Mouse (Mus musculus) neural tube, embryonic 14.5 days (tissue): Measurements from ENCODE around the gene Tcp11l1. TPM values are rescaled to one million over a fixed set of nuclear protein-coding genes. Genes with fewer than 3 reads are reported as not detected.

Experiments used
- ATAC-seq: fragments of 200-750 bp; cut with Nextera tagmentation; 2 replicates; pipeline ENCODE4 v1.8.0; 2017; ENCODE audit warnings: low read depth, mild to moderate bottlenecking, moderate TSS enrichment, moderate library complexity
- H3K27ac ChIP-seq: fragments of 300-500 bp; sonication (generic); 2 replicates; pipeline ENCODE4 v1.5.1; 2014; ENCODE audit warnings: low read depth, mild to moderate bottlenecking, control low read depth, low read length, moderate library complexity, mixed read lengths
- H3K27me3 ChIP-seq: fragments of 300-500 bp; sonication (generic); 2 replicates; pipeline ENCODE4 v1.6.1; 2014; ENCODE audit warnings: low read length; ENCODE audit not compliant: control insufficient read depth, insufficient read depth
- H3K36me3 ChIP-seq: fragments of 300-500 bp; sonication (generic); 2 replicates; pipeline ENCODE4 v1.6.1; 2014; ENCODE audit warnings: low read length, mixed read lengths; ENCODE audit not compliant: control insufficient read depth, insufficient read depth
- H3K4me1 ChIP-seq: fragments of 300-500 bp; sonication (generic); 2 replicates; pipeline ENCODE4 v1.6.1; 2014; ENCODE audit warnings: low read length; ENCODE audit not compliant: control insufficient read depth, insufficient read depth
- H3K4me2 ChIP-seq: fragments of 300-500 bp; sonication (generic); 2 replicates; pipeline ENCODE4 v1.6.1; 2014; ENCODE audit warnings: mild to moderate bottlenecking, low read depth, low read length, control low read depth
- H3K4me3 ChIP-seq: fragments of 300-500 bp; sonication (generic); 2 replicates; pipeline ENCODE4 v1.5.1; 2014; ENCODE audit warnings: low read depth, low read length, control low read depth, mixed read lengths
- H3K9ac ChIP-seq: fragments of 300-500 bp; sonication (generic); replicated peaks from 2 replicates; pipeline ENCODE4 v1.6.1; 2014; ENCODE audit warnings: low read depth, mild to moderate bottlenecking, control low read depth, low read length, mixed read lengths
- H3K9me3 ChIP-seq: fragments of 300-500 bp; sonication (generic); 2 replicates; pipeline ENCODE4 v1.6.1; 2016; ENCODE audit warnings: low read length; ENCODE audit not compliant: control insufficient read depth
- WGBS: fragments of 180-500 bp; shearing (Covaris S2); extraction: QIAGEN DNeasy Blood & Tissue Kit; methylation state at CpG from one replicate; pipeline ENCODE4 v1.1.7; 2014; 5-methylcytosine and 5-hydroxymethylcytosine counted together
- polyA plus RNA-seq: library from polyadenylated mRNA; unstranded; fragments of >200 nt; fragmentation: Nextera tagmentation; extraction: Ambion mirVana; gene quantifications from 2 replicates; pipeline ENCODE4 v1.2.1, GENCODE M21; 2014

Tcp11l1 gene
- polyA plus RNA-seq, 1 experiment from 2014 or later, result 75.8 TPM

GRCm38 (mm10) chr2:104741015-104741758 lies 29.2 kb upstream of the Tcp11l1 start:
- no peak for ATAC-seq
- Histone ChIP-seq H3K4me3 (no peak overlapping the region), H3K27ac (no peak overlapping the region), H3K36me3 (no peaks in the 10 kb centered on the region), H3K27me3 (no peaks in the 10 kb centered on the region), H3K9me3 (no peaks in the 10 kb centered on the region), H3K4me2 (no peak overlapping the region), H3K4me1 (no peaks in the 10 kb centered on the region), H3K9ac (no peak overlapping the region)
- 25% methylated on average over 7 of the region's 7 CpGs for WGBS

- no peak overlapping the region for H3K27ac ChIP-seq
- H3K4me2 ChIP-seq, result no peak overlapping the region
- no peaks in the 10 kb centered on the region for H3K36me3 ChIP-seq
- no peaks in the 10 kb centered on the region for H3K9me3 ChIP-seq
- no peaks in the 10 kb centered on the region for H3K4me1 ChIP-seq
- WGBS, result 61% methylated on average over 7 of the region's 7 CpGs
- H3K4me3 ChIP-seq, result no peak overlapping the region
- ATAC-seq, result no peak
- H3K9ac ChIP-seq, result no peak overlapping the region
- H3K27me3 ChIP-seq, result no peaks in the 10 kb centered on the region
Measured at GRCm38 (mm10) chr2:104740248-104740949, 28.4 kb upstream of the Tcp11l1 start.

GRCm38 (mm10) chr2:104739691-104740090 lies 27.7 kb upstream of the Tcp11l1 start:
- no peak overlapping the region for H3K27ac ChIP-seq
- no peak overlapping the region for H3K4me3 ChIP-seq
- no peaks in the 10 kb centered on the region for H3K4me1 ChIP-seq
- H3K9me3 ChIP-seq, result no peaks in the 10 kb centered on the region
- no peak for ATAC-seq
- no peaks in the 10 kb centered on the region for H3K36me3 ChIP-seq
- H3K27me3 ChIP-seq, result no peaks in the 10 kb centered on the region
- 95% methylated on average over 2 of the region's 2 CpGs for WGBS
- H3K4me2 ChIP-seq, result no peak overlapping the region
- no peak overlapping the region for H3K9ac ChIP-seq

GRCm38 (mm10) chr2:104736241-104736640 lies 24.3 kb upstream of the Tcp11l1 start:
- no peak for ATAC-seq
- Histone ChIP-seq H3K4me3 (no peak overlapping the region), H3K4me2 (no peak overlapping the region), H3K9ac (no peak overlapping the region), H3K27ac (no peak overlapping the region), H3K9me3 (no peaks in the 10 kb centered on the region), H3K4me1 (no peaks in the 10 kb centered on the region), H3K36me3 (no peaks in the 10 kb centered on the region), H3K27me3 (no peaks in the 10 kb centered on the region)
- 76% methylated on average over 7 of the region's 7 CpGs for WGBS

GRCm38 (mm10) chr2:104732562-104733256 lies 20.7 kb upstream of the Tcp11l1 start:
- no peak overlapping the region for H3K27ac ChIP-seq
- no peak overlapping the region for H3K4me2 ChIP-seq
- no peak overlapping the region for H3K4me3 ChIP-seq
- no peaks in the 10 kb centered on the region for H3K27me3 ChIP-seq
- no peaks in the 10 kb centered on the region for H3K9me3 ChIP-seq
- H3K9ac ChIP-seq, result no peak overlapping the region
- H3K4me1 ChIP-seq, result no peaks in the 10 kb centered on the region
- no peaks in the 10 kb centered on the region for H3K36me3 ChIP-seq
- 85% methylated on average over 7 of the region's 7 CpGs for WGBS
- ATAC-seq, result no peak

GRCm38 (mm10) chr2:104732033-104732444 lies 20.1 kb upstream of the Tcp11l1 start:
- no peak for ATAC-seq
- 92% methylated on average over 9 of the region's 9 CpGs for WGBS
- no peaks in the 10 kb centered on the region for H3K27me3 ChIP-seq

GRCm38 (mm10) chr2:104727369-104727768 lies 15.4 kb upstream of the Tcp11l1 start:
- Histone ChIP-seq H3K4me2 (no peak overlapping the region), H3K27me3 (no peaks in the 10 kb centered on the region), H3K36me3 (no peaks in the 10 kb centered on the region), H3K4me3 (no peak overlapping the region), H3K9me3 (no peaks in the 10 kb centered on the region), H3K27ac (no peak overlapping the region), H3K9ac (no peak overlapping the region), H3K4me1 (no peaks in the 10 kb centered on the region)
- 62% methylated on average over 1 of the region's 1 CpGs for WGBS
- ATAC-seq, result no peak

More at GRCm38 (mm10) chr2:104732033-104732444, 20.1 kb upstream of the Tcp11l1 start:
- H3K4me1 ChIP-seq, result no peaks in the 10 kb centered on the region
- H3K4me2 ChIP-seq, result no peak overlapping the region
- no peak overlapping the region for H3K27ac ChIP-seq
- H3K9me3 ChIP-seq, result no peaks in the 10 kb centered on the region
- H3K4me3 ChIP-seq, result no peak overlapping the region
- no peak overlapping the region for H3K9ac ChIP-seq
- no peaks in the 10 kb centered on the region for H3K36me3 ChIP-seq

- Histone ChIP-seq H3K36me3 (no peaks in the 10 kb centered on the region), H3K4me3 (no peak overlapping the region), H3K4me1 (no peaks in the 10 kb centered on the region), H3K9ac (no peak overlapping the region), H3K27ac (no peak overlapping the region), H3K4me2 (no peak overlapping the region), H3K9me3 (no peaks in the 10 kb centered on the region), H3K27me3 (no peaks in the 10 kb centered on the region)
- no peak for ATAC-seq
- 64% methylated on average over 3 of the region's 3 CpGs for WGBS
Measured at GRCm38 (mm10) chr2:104722021-104722420, 10.1 kb upstream of the Tcp11l1 start.

- 93% methylated on average over 4 of the region's 4 CpGs for WGBS
- ATAC-seq, result no peak
- no peaks in the 10 kb centered on the region for H3K36me3 ChIP-seq
- H3K4me3 ChIP-seq, result no peak overlapping the region
- H3K27me3 ChIP-seq, result no peaks in the 10 kb centered on the region
- no peaks in the 10 kb centered on the region for H3K4me1 ChIP-seq
- no peak overlapping the region for H3K9ac ChIP-seq
- no peak overlapping the region for H3K27ac ChIP-seq
- no peaks in the 10 kb centered on the region for H3K9me3 ChIP-seq
- no peak overlapping the region for H3K4me2 ChIP-seq
Measured at GRCm38 (mm10) chr2:104717827-104718226, 5.9 kb upstream of the Tcp11l1 start.
